Mouse (Mus musculus) heart, adult 9 months (tissue): ENCODE measurements around the gene Larp6.

Experiments
- DNase-seq, 2 experiments: peaks; one replicate each; pipeline ENCODE4 v3.0.0; 2022; ENCODE audit warnings: low spot score in 2 of 2

Gene Larp6

DNA sequence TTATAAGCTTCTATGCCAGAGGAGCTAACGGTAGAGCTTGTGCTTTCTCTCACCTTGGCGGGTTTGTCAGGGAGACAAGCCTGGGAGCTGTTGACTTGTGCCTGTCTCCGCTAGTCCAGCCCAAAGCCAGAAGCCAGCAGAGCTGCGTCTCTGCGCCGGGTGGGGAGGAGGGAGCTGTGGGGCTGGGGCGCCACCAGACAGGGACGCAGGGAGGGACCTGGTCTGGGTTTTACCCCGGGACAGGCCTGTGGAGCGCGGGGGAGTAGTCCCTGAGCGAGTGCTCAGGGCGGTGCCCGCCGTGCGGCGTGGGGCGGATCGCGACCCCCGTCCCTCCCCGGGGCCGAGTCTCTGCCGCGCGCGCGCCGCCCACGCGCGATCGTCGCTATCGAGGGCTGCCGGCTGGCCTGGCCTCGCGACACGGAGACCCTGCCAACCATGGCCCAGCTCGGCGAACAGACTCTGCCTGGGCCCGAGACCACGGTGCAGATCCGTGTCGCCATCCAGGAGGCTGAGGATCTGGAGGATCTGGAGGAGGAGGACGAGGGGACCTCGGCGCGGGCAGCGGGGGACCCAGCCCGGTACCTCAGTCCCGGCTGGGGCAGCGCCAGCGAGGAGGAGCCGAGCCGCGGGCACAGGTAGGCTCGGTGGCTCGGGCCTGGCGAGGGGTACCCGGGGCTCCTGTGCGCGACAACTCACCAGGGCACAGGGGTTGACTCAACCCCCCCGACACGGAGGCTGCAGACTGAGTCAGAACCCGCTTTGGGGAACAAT lies at the start of gene Larp6:
Gene Larp6 (plus strand): TSS at position 219 of the 771 bp plus-strand sequence.
- peak; percentile 56 to 58 for DNase-seq

DNA sequence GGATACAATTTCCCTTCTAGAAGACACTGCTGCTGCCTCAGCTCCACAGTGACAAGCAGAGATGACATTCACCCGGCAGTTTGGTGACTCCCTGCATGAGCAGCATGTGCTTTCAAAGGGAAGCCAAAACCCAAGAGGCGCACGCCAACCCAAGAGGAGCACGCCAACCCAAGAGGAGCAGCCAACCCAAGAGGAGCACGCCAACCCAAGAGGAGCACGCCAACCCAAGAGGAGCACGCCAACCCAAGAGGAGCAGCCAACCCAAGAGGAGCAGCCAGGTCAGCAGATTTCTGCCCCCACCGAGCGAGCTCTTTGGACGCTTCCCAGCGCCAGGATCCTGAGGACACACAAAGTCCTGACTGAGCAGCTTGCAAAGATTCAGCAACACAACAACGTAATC lies 48.4 kb upstream of the Larp6 start:
- peak; percentile 33 to 54 for DNase-seq

DNA sequence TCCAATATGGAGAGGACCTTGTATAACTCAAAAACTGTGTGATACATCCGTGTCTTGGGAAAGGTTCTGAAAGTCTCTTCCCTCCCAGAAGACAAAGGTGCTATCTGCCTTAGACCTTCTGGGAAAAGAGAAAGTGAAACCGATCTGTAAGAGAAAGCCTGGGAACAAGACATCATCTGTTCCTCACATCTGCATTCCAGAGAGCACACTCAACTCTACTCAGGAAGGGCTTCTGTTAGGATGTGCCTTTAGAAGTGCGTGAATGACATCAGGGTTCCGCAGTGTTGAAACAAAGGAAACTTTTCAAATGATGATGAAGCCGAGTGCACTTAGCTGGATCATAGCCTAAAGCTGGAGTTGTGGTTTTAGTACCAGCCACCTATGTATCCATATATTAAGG lies 47.9 kb upstream of the Larp6 start:
- peak; percentile 35 to 60 for DNase-seq

DNA sequence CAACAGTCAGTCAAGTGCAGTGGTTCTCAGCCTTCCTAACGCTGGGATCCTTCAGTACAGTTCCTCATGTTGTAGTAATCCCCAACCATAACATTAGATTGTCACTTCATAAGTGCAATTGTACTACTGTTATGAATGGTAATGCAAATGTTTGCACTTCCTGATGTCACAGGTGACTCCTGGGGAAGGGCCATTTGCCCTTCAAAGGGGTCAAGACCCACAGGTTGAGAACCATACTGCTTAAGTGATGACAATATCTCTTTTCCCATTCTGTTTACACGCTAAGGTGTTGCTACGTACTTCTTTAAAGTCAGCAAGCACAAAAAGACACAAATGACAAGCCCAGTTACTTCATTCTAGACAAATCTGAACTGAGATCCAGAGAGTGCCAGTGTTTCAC lies 47.3 kb upstream of the Larp6 start:
- no peak for DNase-seq

DNA sequence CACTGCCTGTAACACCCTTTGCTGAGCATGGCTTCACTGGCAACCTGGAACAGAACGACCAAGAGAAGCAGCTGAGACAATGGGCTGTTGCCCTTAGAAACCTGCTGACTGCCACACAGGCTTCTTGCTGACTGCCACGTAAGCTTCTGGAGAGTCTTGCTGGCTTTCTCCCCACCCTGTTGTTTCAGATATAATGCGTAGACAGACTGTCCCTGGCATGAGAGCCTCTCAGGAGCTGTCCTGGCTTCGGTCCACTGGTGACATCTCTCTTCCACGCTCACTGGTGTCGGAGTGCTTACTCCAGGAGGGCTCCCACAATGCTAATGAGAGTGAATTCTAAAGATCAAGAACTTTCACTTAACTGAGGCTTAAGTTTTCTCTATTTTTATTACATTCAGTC lies 43.9 kb upstream of the Larp6 start:
- no peak for DNase-seq

DNA sequence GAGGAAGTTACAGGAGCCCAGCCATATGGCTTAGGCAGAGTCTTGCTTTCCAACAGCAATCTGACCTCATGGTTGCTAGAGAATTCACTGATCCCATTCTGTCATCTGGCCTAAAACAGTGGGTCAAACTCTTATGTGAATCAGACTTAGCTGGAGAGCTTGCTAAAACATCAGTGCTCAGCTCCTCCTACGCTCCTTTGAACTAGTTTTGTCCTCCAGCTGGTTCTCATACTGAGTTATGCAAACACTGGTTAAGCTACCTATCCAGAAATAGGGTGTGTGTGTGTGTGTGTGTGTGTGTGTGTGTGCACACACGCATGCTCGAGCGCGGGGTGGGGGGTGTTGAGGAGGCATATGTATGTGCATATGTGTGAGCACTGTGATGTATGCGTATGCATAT lies 40.2 kb upstream of the Larp6 start:
- DNase-seq, result no peak

DNA sequence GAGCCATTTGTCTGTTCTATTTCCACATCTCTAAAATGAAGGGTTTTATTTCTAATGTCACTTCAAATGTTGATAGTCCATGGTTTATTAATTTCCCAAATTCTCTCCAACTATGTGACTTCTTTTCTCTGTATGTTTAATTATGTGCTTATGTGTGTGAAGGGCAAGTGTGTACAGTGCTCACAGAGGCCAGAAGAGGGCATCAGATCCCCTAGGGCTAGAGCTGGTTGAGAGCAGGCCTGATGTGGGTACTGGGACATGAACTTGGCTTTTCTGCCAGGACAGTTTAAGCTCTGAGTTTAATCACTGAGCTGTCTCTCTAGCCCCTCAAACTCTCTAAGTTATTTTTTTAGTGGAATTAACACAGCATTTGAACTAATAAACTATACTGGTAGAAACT lies 38.0 kb upstream of the Larp6 start:
- no peak for DNase-seq

DNA sequence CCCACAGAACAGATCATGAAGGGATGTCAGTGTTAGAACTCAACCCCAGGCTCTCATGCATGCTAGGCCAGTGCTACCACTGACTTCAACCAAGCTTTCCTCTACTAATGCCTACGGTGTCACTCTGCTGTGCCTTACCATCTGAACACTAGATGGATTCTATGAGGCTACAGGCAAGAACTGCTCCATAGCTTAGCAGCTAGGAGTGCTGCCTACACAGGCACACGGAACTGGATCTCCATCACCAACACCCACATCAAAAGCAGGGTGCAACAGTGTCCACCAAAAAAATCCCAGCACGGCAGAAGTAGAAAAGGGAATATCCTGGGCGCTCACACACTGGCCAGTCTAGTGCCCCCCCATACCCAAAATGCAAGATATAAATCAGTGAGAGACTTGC lies 36.4 kb upstream of the Larp6 start:
- DNase-seq, result no peak

DNA sequence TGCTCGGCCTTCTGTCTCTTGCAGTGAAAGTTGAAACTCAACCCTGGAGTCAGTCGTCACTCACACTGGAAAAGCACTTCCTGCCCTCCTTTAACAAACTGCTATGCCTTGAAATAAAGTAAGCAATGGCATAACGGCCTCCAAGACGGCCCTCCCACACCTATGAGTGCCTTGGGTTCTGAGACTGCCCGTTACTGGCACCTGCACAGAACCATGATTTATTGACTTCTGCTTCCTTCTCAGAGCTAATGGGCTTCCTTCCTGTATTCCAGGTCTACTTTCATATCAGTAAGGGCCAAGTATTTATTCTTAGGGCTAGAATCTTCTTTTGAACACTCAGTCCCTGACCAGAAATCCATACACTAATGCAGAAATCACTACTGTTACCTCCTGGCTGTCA lies 33.9 kb upstream of the Larp6 start:
- no peak for DNase-seq

DNA sequence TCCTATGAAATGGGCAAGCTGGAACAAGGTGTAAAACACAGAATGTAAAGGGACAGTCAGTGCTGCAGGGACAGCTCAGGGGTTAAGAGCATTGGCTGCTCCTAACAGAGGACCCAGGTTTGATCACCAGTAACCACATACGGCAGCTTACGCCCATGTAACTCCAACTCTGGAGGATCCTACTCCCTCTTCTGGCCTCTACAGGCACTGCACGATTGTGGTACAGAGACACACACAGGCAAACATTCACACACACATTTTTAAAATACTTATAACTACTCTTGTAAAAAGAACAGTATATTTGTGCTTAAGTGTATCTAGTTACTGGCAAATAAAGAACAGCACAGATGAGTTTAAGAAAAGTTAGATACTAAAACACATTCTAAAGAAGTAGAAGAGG lies 31.8 kb upstream of the Larp6 start:
- no peak for DNase-seq

DNA sequence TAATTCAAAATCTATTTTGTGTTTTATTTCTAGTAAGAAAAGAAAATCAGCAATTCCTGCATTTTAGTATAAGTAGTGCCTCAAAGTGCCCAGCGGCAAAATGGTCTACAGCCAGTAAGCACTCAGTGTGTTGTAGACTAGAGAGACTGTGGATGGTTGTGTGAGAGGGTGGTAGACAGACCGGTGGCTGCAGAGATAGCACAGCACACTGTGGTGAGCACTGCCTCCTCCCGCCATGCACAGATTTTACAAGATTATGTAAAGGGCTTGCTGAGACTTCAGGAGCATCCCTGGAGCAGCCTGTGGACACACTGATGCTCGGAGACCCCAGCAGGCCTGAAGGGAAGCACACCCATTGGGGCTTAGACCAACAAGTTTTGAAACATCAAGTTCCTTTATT lies 30.0 kb upstream of the Larp6 start:
- DNase-seq, result no peak

DNA sequence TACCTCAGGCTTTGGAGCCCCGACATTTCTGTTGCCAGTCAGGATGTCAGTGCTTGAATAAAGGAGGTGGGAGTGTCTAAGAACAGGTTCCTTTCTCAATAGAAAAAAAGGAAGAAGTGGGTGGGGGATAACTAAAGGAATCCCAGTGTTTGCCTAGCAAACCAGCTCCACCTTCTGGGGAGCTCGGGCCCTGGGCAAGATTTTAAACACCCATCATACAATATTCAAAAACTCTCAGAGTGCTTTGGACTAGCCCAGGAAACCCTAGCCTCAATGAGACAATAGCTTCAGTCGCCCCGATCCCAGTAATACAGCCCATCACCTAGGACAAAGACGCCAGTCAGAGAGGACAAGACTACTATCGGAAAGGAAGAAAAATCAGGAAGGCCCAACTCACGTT lies 25.4 kb upstream of the Larp6 start:
- DNase-seq, result no peak

DNA sequence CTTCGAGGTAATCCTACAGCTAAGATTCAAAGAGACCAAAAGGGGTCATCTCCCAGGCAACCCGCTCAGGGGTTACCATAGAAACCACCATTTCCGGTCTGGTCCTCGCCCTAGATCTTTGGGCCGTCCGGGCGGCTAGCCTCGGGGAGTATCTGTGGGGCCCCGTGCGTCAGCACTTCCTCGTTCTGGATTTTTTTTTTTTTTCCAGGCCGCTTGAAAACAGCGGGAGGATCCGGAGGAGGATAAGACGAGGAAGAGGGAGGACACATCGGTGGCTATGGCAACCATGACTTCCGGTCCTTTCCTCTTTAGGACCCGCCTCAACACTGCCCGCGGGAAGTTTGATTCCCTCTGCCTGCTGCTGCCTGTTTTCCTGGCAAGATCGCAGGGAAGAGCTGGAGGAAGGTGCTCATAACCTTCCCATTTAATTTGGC lies 24.9 kb upstream of the Larp6 start, which contains the start of gene Lrrc49:
Gene Lrrc49 (minus strand): TSS at position 268 of the 434 bp plus-strand sequence.
- DNase-seq, result peak; percentile 92

DNA sequence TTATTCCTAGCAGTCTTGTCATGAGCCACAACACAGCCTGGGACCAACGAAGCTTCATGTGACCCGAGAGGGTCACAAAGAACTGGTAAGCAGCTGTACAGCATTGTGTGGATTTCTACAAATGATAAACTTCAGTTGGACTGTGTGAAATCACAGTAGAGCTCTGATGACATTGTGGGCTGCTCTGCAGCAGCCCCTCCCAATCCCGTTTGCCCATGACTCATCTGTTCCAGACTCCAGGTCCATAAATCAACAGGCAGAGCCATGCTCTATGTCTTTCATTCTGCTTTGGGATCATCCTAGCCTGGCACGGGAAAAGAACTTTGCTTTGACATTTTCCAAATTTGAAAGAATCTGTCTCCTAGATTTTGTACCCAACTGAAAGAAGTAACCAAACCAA lies 20.2 kb upstream of the Larp6 start:
- peak in 1 of 2 experiments; percentile 17 for DNase-seq

DNA sequence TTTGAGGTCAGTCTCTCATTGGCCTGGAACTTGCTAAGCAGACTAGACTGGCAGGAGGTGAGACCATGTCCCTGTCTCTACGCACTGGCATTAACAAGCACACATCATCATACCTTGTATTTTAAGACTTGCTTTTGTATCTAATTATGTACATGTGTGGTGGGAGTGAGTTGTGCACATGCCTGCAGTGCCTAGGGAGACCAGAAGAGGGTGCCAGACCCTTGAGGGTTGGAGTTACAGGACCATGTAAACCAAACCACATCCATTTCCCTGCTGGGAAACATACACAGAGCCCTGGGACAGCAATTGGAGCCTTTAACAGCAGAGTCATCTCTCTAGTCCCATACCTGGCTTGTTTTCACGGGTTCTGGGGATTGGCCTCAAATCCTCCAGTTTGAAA lies 18.8 kb upstream of the Larp6 start:
- no peak for DNase-seq

DNA sequence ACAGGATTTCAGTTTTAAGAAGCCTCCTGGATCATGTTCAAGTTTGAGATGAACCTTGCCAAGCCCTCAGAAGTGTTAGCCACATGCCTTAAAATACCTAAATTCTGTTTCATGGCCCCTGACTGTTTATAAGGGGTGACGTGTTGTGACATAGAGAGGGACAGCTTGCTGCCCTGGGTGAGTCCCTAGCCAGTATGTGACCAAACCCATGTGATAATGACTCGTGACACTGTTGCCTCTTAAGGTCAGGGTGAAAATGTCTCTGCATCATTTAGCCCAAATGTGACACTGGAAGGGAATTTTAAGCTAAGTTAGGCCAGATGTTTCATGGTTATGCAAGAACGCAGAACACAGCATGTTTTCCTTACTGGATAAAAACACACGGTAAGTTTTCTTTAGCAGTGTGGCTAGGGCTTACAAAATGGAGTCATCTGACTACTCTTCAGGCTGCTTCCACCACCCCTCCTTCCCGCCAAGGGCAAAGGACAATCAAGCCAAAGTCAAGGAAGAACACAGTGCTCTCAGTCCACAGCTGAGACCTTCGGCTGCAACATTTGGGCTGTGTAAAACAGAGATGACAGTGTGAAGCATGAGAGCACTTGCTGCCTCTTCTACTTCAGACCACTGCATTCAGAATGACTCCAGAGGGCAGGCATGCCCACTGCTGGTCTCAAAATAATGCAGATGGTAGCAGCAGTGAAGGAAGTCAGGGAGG lies 16.4 kb upstream of the Larp6 start:
- peak; percentile 36 to 61 for DNase-seq

DNA sequence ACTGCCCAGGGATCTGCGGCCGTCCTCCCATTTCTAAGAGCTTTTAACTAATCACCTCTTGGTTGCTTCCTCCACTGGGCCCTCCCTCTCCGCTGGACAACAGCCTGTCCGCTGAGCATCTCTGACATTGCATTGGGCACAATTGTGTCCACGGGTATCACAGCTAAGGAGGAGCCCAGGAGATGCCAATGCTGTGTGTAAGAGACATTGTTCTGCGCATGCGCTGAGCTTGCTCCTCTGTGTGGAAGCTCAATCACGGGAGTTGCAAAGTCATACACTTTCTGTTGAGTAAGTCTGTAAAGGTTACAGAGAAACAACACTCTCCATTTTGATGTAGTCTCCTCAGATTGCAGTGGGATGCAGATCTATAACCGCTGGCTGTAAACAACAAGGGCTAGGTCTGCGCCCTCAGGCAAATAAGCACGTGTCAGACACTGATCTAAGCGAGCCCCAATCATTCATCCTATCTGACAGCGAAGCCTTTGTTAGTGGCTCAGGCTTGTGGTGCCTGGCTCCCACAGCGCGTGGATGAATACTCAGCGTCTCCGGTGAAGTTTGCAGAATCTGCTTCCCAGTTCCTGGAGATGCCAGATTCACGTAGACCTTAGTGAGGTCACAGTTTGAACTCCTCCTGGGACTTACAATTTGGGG lies 13.1 kb upstream of the Larp6 start:
- DNase-seq, result no peak

DNA sequence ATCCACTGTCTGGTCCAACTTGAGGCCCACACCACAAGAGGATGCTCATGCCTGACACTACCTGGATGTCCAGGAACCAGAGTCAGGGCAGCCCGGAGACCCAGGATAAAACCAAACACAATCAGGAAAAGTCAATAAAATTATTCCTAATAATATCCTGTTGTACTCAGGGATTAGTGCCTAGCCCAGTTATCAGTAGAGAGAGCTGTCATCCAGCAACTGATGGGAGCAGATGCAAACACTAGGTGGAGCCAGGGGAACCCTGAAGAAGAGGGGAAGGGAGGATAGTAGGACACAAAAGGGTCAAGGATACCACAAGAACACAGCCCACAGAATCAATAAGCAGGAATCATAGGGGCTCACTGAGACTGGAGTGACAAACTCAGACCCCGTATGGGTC lies 5.2 kb upstream of the Larp6 start:
- DNase-seq, result no peak

DNA sequence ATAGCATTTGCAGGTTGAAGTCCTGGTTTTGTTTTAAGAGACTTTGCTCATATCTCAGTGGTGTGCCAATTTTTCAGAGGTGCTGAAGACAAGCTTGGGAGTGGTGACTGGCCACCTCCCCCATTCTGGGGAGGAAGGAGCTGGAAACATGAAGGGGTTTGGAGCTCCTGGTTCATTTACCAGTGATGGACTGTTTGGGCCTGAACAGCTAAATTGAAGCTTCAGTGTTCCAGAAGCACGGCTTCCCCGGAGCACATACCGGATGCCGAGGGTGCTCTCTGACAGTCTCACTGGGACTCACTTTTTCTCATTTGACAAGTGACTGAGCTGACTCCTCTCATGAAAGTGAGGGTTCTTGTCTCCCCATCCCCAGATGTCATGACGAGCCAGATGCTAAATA lies 4.2 kb upstream of the Larp6 start:
- DNase-seq, result no peak

DNA sequence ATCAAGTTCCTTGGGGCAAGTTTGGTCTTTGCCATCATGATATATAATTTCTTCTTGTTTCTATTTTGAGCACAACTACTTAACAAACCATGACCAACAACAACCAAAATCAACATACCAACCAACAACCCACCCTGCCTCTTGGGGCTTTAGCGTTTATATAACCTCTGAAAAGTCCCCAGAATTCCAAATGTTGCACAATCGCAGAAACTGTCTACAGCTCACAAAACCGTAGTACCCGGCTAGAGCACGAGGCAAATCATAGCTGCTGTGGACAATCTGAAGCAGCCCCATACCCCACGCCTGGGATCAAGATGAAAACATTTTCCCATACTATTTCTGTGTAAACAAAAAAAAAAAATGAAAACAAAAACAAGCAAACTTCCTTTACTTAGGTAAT lies 3.1 kb upstream of the Larp6 start:
- DNase-seq, result peak in 1 of 2 experiments; percentile 36

DNA sequence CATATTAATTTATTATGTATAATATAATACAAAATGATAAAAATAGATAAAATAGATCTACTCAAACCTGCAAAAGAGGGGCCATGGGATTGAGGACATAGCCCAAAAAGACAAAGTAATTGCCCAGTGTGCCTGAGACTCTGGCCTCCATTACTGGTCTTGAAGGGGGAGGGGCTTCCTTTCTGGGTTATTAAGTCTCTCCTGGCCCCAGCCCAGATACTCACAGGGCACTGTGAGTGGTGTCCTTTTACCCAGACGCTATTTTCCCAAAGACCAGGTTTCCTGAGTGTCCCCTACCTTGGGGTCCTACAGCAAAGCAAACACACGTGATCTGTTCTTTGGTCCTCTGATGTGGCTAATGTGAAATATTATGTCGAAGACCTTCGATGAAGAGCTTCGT lies 778 bp upstream of the Larp6 start:
- DNase-seq, result no peak

DNA sequence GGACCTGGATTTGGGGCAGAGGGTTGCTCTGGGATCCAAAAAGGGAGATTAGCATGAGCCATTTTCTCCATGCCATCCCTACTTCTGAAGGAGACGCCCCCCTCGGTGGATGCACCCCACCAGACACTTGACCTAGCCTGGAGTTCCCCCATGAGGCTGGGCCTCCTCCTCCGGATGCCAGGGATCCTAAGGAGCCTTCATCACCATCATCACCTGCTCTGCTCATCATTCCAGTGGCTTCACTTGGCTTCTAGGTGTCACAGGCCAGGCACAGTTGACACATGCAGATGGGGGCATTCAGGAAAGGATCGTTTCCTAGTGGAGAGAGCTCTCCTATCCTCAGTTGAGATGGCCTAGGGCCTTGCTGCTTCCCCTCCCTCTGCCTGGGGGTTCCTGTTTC lies 827 bp downstream of the Larp6 start:
- DNase-seq, result no peak

DNA sequence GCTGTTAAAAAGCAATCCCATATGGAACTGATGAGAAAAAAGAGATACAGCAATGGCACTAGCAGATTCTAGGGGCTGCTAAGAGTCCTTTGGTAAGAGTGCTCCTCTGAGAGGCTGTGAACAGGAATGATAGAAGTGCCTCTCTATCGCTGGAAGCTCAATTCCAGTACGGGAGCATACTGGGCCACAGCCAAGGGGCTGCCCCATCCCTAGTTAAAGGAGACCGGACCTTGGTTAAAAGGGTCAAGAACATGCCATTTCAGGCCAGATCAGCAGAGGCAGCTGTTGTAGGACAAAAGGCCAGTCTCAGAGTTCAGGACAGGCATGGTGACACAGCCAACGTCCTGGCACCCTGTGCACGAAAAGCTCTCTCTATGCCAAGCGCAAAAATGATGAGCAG lies 1.4 kb downstream of the Larp6 start:
- peak in 1 of 2 experiments; percentile 26 for DNase-seq
